Mouse (Mus musculus): ENCODE data around the gene Rcn3. TPM values are rescaled to one million over a fixed set of nuclear protein-coding genes. Genes with fewer than 3 reads are reported as not detected.
"Not testable (repeated sequence)": the region's sequence is repeated elsewhere in the genome, so short reads cannot be mapped to it uniquely, and the experiment has no call there.

Rcn3 gene
- total RNA-seq, 2 experiments from 2014 or later = 11.4 to 11.9 TPM

GRCm38 (mm10) chr7:45125144-45125600 lies 33.2 kb upstream of the Rcn3 start:
- DNase-seq (ENCODE audit: low spot score in 2 of 2) = no peak

DNA sequence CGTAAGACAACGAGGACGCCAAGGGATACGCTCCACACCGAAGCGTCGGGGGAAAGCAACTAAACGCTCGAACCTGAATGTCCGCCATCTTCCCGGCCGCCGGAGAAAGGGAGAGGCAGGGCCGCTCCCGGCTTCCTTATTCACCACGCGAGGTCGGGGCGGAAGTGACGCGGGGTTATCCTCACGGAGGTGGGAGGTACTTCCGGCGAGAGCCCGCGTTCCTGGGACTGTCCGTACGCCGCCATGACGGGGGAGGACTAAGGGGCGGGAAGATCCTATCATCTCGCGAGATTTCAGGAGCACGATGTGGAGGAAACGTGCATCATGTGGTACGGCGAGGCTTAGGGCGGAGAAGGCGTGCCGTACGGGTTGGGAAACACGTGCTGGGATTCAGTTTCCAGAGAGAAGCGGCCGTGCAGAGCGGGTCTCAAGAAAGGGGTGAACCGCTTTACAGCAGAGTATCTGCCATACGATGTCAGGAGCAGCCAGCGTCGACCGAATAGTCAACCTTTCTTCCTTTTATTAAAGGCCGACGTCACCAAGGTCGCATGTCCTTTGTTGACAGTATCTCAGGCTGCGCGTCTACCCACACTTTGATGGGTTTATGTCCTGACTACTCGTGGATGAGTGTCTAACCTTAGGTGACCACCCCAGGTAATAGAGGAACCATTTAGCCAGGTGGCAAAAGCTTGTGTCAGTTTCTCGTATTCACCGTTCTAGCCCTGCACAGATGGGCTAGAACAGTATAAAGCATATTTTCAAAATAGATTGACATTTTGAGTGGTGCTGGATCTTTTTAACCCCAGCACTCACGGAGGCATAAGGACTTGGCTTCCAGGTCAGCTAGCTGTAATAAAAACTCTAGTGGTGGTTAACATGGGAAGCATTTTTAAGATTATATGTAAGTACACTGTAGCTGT lies 32.5 kb upstream of the Rcn3 start, which contains the start of gene Rps11:
Rps11 (minus strand) TSS at position 216 of the 920 bp plus-strand sequence.
- DNase-seq (ENCODE audit: low spot score in 2 of 2) = peak; percentile 98 to 99

GRCm38 (mm10) chr7:45123186-45123570 lies 31.2 kb upstream of the Rcn3 start:
- DNase-seq (ENCODE audit: low spot score in 2 of 2) = no peak

DNA sequence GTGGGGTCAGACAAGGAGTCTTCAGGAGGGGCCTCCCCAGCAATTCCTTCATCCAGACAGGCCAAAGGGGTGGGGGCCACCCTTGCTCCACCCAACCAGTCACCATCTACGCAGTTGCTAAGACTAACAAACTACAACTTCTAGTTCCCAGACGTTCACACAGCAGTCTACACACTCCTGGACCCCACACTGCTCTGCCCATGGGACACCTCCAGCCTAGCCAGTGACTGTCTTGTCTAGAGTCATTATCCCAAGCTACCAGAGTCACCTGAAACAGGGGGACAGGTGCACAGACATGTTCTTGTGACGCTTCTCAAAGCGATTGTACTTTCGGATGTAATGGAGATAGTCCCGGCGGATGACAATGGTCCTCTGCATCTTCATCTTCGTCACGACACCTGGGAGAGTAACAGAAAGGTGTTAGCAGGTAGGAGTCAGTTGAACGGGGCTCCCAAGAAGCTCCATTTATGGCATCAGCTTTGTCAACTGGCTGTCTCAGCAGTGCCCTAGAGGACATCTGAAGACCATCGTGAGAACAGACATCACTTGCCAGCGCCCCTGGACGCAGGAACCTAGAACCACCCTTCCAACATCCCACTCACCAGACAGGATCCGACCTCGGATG lies 30.7 kb upstream of the Rcn3 start:
- DNase-seq (ENCODE audit: low spot score in 2 of 2) = no peak

DNA sequence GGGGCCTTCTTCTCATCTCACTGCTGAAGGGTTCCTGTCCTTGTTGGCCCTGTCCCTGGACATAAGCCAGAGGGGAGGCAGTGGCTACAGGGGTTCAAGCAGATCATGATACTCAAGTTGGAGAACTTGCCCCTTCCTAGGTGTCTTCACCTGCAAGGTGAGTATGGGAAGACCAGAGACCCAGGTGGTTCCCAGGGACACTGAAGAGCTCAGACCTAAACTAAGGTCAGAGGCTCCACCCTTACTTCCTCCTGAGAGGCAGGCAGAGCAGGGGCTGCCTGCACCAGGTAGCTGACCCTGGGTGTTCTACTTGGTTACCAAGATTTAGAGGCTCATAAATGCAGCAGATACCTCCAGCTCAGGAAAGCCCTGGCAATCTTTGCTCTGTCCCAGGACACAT lies 29.9 kb upstream of the Rcn3 start:
- no peak for DNase-seq (ENCODE audit: low spot score in 2 of 2)

GRCm38 (mm10) chr7:45121404-45121803 lies 29.4 kb upstream of the Rcn3 start:
- no peak for DNase-seq (ENCODE audit: low spot score in 2 of 2)

DNA sequence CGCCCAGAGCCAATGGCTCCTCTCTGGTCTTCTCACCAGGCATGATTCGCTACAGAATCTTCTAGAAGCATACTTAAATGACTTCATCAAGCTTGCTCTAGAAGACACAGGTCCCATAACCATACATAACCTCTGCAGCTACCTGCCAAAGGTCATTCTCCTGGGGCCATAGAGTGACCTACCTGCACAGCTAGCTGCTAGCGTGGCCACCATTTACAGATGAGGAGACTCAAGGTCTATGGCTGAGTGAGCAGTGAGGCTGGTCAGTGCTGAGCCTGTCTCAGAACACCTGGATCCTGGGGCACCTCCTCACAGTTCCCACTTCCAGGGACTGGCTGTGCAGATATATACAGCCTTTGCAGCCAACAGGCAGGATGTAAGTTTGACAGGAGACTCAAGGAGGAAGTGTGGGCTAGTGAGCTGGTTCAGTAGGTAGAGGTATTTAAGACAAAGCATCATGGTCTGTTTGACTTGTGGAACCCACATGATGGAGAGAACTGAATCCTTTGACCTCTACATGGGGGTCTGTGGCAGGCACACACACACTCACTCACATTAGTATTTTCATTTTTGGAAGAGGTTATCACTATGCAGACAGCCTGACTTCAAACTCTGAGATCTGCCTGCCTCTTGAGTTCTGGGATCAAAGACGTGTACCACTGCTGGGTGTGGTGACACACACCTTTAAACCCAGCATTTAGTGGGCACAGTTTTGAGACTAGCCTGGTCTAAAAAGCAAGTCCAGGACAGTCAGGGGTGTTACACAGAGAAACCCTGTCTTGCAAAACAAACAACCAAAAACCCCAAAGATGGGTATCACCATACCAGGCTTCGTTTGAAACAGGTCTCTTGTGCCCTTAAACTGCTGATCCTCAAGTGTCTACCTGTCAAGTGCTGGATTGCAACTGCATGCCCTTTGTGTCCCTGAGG lies 28.0 kb upstream of the Rcn3 start:
- DNase-seq (ENCODE audit: low spot score in 2 of 2) = no peak

GRCm38 (mm10) chr7:45118336-45118735 lies 26.3 kb upstream of the Rcn3 start:
- DNase-seq (ENCODE audit: low spot score in 2 of 2) = no peak

GRCm38 (mm10) chr7:45117566-45117965 lies 25.5 kb upstream of the Rcn3 start:
- DNase-seq (ENCODE audit: low spot score in 2 of 2) = no peak

DNA sequence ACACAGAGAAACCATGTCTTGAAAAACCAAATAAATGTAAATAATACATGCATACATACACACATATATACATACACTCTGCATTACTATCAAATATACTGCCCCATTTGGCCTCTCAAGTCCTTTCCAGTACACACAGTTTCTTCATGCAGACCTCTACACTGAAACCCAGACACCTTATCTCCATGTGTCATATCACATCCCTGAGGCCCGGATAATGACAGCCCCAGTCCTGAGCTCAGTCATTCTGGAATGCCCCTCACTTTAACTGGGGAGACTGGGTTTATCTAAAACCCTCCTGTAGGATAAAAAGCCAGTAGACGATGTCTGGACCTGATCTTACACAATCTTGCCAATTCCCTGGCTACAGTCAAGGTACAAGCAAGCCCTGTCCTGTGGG lies 21.5 kb upstream of the Rcn3 start:
- DNase-seq (ENCODE audit: low spot score in 2 of 2) = no peak

- DNase-seq (ENCODE audit: low spot score in 2 of 2) = no peak
Observed at GRCm38 (mm10) chr7:45112529-45112928, 20.5 kb upstream of the Rcn3 start.

- DNase-seq (ENCODE audit: low spot score in 2 of 2) = no peak
Observed at GRCm38 (mm10) chr7:45111940-45112339, 19.9 kb upstream of the Rcn3 start.

- DNase-seq (ENCODE audit: low spot score in 2 of 2) = not testable (repeated sequence)
Observed at GRCm38 (mm10) chr7:45110089-45110488, 18.1 kb upstream of the Rcn3 start.

DNA sequence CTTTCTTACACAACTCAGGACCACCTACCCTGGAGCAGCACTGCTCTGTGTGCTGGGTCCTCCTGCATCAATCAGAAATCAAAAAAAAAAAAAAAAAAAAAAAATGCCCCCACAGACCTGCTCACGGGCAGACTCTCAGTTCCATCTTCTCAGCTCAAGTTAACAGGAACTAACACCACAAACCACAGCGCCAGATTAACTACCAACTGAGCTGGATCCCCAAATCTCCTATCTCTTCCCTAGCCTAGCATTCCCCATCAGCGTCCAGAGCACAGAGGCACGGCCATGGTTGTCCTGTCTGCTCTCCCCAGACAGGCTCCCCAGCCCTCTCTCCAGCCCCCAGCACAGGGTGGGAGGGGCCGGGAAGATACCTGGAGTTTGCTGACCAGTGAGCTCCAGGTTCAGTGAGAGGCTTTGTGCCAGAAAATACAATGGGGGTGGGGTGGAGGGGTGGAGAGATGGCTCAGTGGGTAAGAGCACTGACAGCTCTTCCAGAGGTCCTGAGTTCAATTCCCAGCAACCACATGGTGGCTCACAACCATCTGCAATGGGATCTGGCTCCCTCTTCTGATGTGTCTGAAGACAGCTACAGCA lies 15.1 kb upstream of the Rcn3 start:
- DNase-seq (ENCODE audit: low spot score in 2 of 2) = no peak

DNA sequence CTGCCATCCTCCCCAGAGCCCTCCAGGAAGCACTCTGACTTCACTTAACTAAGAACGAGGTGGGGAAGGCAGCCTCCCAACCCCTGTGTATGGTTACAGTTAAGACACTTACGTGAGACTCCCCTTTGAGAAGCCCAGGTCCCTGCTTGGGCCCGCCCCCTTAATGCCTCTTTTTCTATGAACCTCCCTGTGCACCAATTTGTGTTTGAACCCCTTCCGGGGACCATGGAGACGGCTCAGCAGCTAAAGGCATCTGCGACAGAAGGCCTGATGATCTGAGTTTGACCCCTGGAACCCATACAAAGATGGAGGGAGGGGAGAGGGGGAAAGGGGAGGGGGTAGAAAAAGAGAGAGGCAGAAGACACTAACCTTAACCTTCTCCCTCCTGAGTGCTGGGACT lies 14.4 kb upstream of the Rcn3 start:
- no peak for DNase-seq (ENCODE audit: low spot score in 2 of 2)

GRCm38 (mm10) chr7:45105491-45105890 lies 13.5 kb upstream of the Rcn3 start:
- no peak for DNase-seq (ENCODE audit: low spot score in 2 of 2)

GRCm38 (mm10) chr7:45104941-45105340 lies 12.9 kb upstream of the Rcn3 start:
- no peak for DNase-seq (ENCODE audit: low spot score in 2 of 2)

DNA sequence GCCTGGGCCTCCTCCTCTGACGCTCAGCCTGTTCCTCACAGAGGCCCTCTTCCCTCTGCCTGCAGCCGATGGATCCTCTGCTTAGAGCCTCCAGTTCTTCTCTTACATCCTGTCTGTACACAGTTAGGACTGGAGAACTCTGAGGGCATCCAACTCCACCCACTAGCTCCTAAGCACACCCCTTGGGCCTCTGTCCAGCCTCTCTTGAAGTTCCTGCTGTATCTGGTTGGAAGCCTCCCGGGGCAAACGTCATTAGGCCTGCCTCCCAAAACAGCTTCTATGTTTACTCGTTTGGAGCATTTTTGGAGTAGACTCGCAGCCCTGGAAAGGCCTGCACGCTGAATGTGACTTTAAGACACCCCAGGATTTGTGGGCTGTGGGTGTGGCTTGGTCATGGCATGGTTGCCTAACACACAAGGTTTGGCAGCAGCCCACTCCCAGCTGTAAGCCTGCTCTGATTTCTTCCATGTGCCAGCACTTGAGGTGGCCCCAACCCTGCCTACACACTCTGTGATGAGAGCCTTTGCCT lies 11.7 kb upstream of the Rcn3 start, which contains the start of gene Fcgrt:
Fcgrt (minus strand) TSS at position 200 of the 529 bp plus-strand sequence.
- DNase-seq (ENCODE audit: low spot score in 2 of 2) = peak; percentile 61

DNA sequence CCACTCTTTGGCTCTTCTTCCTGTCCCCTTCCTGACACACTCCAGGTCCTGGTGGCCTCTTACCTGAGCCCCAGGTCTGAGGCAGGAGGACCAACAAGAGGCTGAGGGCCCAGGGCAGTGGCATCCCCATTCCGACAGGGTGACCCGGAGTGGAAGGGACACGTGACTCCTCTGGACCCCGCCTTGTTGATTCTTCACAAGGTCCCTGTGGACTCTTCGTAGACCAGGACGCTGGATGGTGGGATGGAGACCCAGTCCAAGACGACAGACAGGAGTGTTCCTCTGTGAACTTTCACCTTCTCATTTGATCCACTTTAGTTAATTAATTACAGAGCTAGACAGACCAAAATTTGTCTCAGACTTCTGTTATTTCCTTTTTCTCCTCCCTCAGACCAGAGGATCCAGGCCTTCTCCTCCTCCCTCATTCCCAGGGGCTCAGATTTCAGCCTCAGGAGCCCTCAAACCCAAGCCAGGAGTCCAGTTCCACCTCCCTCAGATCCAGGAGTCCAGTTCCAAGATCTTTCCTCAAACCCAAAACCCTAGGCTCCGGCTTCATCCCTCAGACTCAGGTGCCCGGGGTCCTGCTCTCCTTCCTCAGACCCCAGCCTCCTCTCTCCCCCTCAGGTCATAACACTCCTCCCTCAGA lies 11.0 kb upstream of the Rcn3 start:
- DNase-seq (ENCODE audit: low spot score in 2 of 2) = no peak

DNA sequence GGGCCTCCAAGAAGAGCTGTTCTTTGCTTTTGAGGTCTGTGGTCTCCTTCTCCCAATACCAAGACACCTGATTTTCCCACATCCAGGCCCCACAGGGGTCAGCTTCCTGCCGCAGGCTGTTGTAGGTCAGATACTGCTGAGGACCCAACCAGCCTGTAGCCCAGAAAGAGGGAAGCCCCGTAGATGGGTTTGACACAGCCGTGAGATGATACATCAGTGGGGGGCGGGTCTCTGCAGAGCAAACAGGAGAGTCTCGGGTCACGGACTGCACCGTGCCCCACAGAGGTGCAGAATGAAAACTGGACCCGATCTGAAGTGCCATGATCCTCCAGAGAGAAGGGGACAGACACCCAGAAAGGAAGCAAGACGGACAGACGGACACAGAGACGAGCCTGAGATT lies 10.4 kb upstream of the Rcn3 start:
- no peak for DNase-seq (ENCODE audit: low spot score in 2 of 2)

Measured in layer of hippocampus, postnatal 10 days (tissue).